Mouse (Mus musculus) heart, embryonic 14.5 days (tissue): Measurements from ENCODE around the gene Cfap74. TPM values are rescaled to one million over a fixed set of nuclear protein-coding genes. Genes with fewer than 3 reads are reported as not detected.

Experiments used
- ATAC-seq: fragments of 200-750 bp; cut with Nextera tagmentation; 2 replicates; pipeline ENCODE4 v1.8.0; 2017; ENCODE audit warnings: low read depth, moderate TSS enrichment; ENCODE audit not compliant: insufficient number of reproducible peaks, insufficient read depth, low FRiP score
- H3K27ac ChIP-seq, 2 experiments: fragments of 200-500 bp in 1 of 2; fragments of 300-500 bp in 1 of 2; sonication (generic) in 1 of 2; replicated peaks in 1 of 2; 2 replicates each; pipeline ENCODE4 v1.5.1; 2012 to 2014; ENCODE audit warnings: low read depth in 2 of 2, low read length in 2 of 2, control low read depth in 1 of 2, mild to moderate bottlenecking in 1 of 2, mixed read lengths in 1 of 2; ENCODE audit not compliant: control insufficient read depth in 1 of 2, insufficient read depth in 1 of 2
- H3K27me3 ChIP-seq: fragments of 300-500 bp; sonication (generic); 2 replicates; pipeline ENCODE4 v1.6.1; 2014; ENCODE audit warnings: mild to moderate bottlenecking, low read length, control low read depth; ENCODE audit not compliant: control insufficient read depth, insufficient read depth
- H3K36me3 ChIP-seq: fragments of 300-500 bp; sonication (generic); 2 replicates; pipeline ENCODE4 v1.6.1; 2014; ENCODE audit warnings: mild to moderate bottlenecking, control low read depth, low read length, mixed read lengths; ENCODE audit not compliant: control insufficient read depth, insufficient read depth
- H3K4me1 ChIP-seq, 2 experiments: fragments of 200-500 bp in 1 of 2; fragments of 300-500 bp in 1 of 2; sonication (generic) in 1 of 2; 2 replicates each; pipeline ENCODE4 v1.6.1; 2012 to 2014; ENCODE audit warnings: low read length in 2 of 2, control low read depth in 1 of 2, mixed read lengths in 1 of 2; ENCODE audit not compliant: control insufficient read depth in 2 of 2, insufficient read depth in 2 of 2
- H3K4me2 ChIP-seq: fragments of 300-500 bp; sonication (generic); 2 replicates; pipeline ENCODE4 v1.6.1; 2014; ENCODE audit warnings: mild to moderate bottlenecking, low read length
- H3K4me3 ChIP-seq, 2 experiments: fragments of 200-500 bp in 1 of 2; fragments of 300-500 bp in 1 of 2; sonication (generic) in 1 of 2; 2 replicates each; pipeline ENCODE4 v1.5.1; 2012 to 2014; ENCODE audit warnings: low read length in 2 of 2, mild to moderate bottlenecking in 2 of 2, control low read depth in 1 of 2, low read depth in 1 of 2, moderate library complexity in 1 of 2; ENCODE audit not compliant: control insufficient read depth in 1 of 2, insufficient read depth in 1 of 2
- H3K9ac ChIP-seq: fragments of 300-500 bp; sonication (generic); 2 replicates; pipeline ENCODE4 v1.6.1; 2014; ENCODE audit warnings: mild to moderate bottlenecking, low read length
- H3K9me3 ChIP-seq: fragments of 300-500 bp; sonication (generic); 2 replicates; pipeline ENCODE4 v1.6.1; 2016; ENCODE audit warnings: low read length, control low read depth; ENCODE audit not compliant: control insufficient read depth
- WGBS: fragments of 180-500 bp; shearing (Covaris S2); extraction: QIAGEN DNeasy Blood & Tissue Kit; methylation state at CpG from one replicate; pipeline ENCODE4 v1.1.7; 2014; 5-methylcytosine and 5-hydroxymethylcytosine counted together
- polyA plus RNA-seq: library from polyadenylated mRNA; unstranded; fragments of >200 nt; fragmentation: Nextera tagmentation; extraction: Ambion mirVana; gene quantifications from 2 replicates; pipeline ENCODE4 v1.2.1, GENCODE M21; 2014

The Cfap74 gene
- polyA plus RNA-seq, 1 experiment from 2014 or later: 0.63 TPM

- no peaks in the 10 kb centered on the region for H3K27me3 ChIP-seq
- peak overlapping the region; percentile 58; the same call in 1 of the 2 replicates for H3K4me2 ChIP-seq
- no peaks in the 10 kb centered on the region for H3K9me3 ChIP-seq
- no peaks in the 10 kb centered on the region for H3K36me3 ChIP-seq
- ATAC-seq: no peak
- no peak overlapping the region for H3K9ac ChIP-seq
- no peak overlapping the region for H3K4me3 ChIP-seq
- no peak overlapping the region for H3K27ac ChIP-seq
- H3K4me1 ChIP-seq: peaks cover 1 to 5% of the 10 kb centered on the region in 2 experiments; a peak in 3 of 4 replicates
- 86% methylated on average over 6 of the region's 6 CpGs for WGBS
Measured at GRCm38 (mm10) chr4:155482125-155482480, 73.1 kb downstream of the Cfap74 start.

- H3K4me3 ChIP-seq: no peak overlapping the region
- WGBS: 74% methylated on average over 8 of the region's 8 CpGs
- H3K4me1 ChIP-seq: peaks cover 10 to 13% of the 10 kb centered on the region in 2 experiments
- H3K27me3 ChIP-seq: no peaks in the 10 kb centered on the region
- no peak for ATAC-seq
- H3K4me2 ChIP-seq: no peak overlapping the region
- no peak overlapping the region for H3K27ac ChIP-seq
- H3K9me3 ChIP-seq: no peaks in the 10 kb centered on the region
- H3K36me3 ChIP-seq: no peaks in the 10 kb centered on the region
- no peak overlapping the region for H3K9ac ChIP-seq
Measured at GRCm38 (mm10) chr4:155482733-155483540, 73.9 kb downstream of the Cfap74 start.

GRCm38 (mm10) chr4:155485521-155485920, 76.5 kb downstream of the Cfap74 start:
- Histone ChIP-seq H3K4me2 (no peak overlapping the region), H3K4me3 (no peak overlapping the region), H3K9me3 (no peaks in the 10 kb centered on the region), H3K27me3 (no peaks in the 10 kb centered on the region), H3K36me3 (no peaks in the 10 kb centered on the region), H3K4me1 (peaks cover 28 to 38% of the 10 kb centered on the region in 2 experiments), H3K27ac (peak overlapping the region in 1 of 2 experiments; percentile 91; a peak in 2 of 4 replicates), H3K9ac (no peak overlapping the region)
- ATAC-seq: no peak
- WGBS: 69% methylated on average over 3 of the region's 3 CpGs

- 24% methylated on average over 3 of the region's 3 CpGs for WGBS
- Histone ChIP-seq H3K27ac (peak overlapping the region; percentile 68 to 91), H3K4me1 (peaks cover 32 to 40% of the 10 kb centered on the region in 2 experiments), H3K36me3 (no peaks in the 10 kb centered on the region), H3K4me2 (0 out of 2 replicates have a peak overlapping the region, but pooled peaks have one; percentile 29), H3K4me3 (no peak overlapping the region), H3K9me3 (no peaks in the 10 kb centered on the region), H3K9ac (peak overlapping the region; percentile 65; the same call in 1 of the 2 replicates), H3K27me3 (no peaks in the 10 kb centered on the region)
- no peak for ATAC-seq
Measured at GRCm38 (mm10) chr4:155487746-155488145, 78.8 kb downstream of the Cfap74 start.

GRCm38 (mm10) chr4:155488232-155489025, 79.4 kb downstream of the Cfap74 start:
- Histone ChIP-seq H3K4me3 (no peak overlapping the region), H3K9me3 (no peaks in the 10 kb centered on the region), H3K9ac (peak overlapping the region; percentile 65), H3K4me2 (peak overlapping the region; percentile 29), H3K36me3 (no peaks in the 10 kb centered on the region), H3K4me1 (peaks cover 32 to 47% of the 10 kb centered on the region in 2 experiments), H3K27ac (peak overlapping the region; percentile 68 to 91), H3K27me3 (no peaks in the 10 kb centered on the region)
- 46% methylated on average over 8 of the region's 8 CpGs for WGBS
- ATAC-seq: peak; percentile 76

GRCm38 (mm10) chr4:155489101-155489970, 80.3 kb downstream of the Cfap74 start:
- no peaks in the 10 kb centered on the region for H3K9me3 ChIP-seq
- no peaks in the 10 kb centered on the region for H3K27me3 ChIP-seq
- whole genome bisulfite sequencing: 55% methylated on average over 9 of the region's 9 CpGs
- peaks cover 32 to 56% of the 10 kb centered on the region in 2 experiments for H3K4me1 ChIP-seq
- no peaks in the 10 kb centered on the region for H3K36me3 ChIP-seq
- peak overlapping the region; percentile 65 for H3K9ac ChIP-seq
- peak overlapping the region; percentile 68 to 91 for H3K27ac ChIP-seq
- no peak overlapping the region for H3K4me3 ChIP-seq
- ATAC-seq: no peak
- peak overlapping the region; percentile 29; the same call in 1 of the 2 replicates for H3K4me2 ChIP-seq

- no peaks in the 10 kb centered on the region for H3K27me3 ChIP-seq
- H3K4me2 ChIP-seq: peak overlapping the region; percentile 88
- H3K9me3 ChIP-seq: no peaks in the 10 kb centered on the region
- peak overlapping the region; percentile 100 for H3K9ac ChIP-seq
- peak overlapping the region; percentile 71 to 88 for H3K27ac ChIP-seq
- H3K4me1 ChIP-seq: peaks cover 33 to 62% of the 10 kb centered on the region in 2 experiments
- no peaks in the 10 kb centered on the region for H3K36me3 ChIP-seq
- peak overlapping the region; percentile 77 to 91 for H3K4me3 ChIP-seq
- 30% methylated on average over 5 of the region's 5 CpGs for WGBS
- no peak for ATAC-seq
Measured at GRCm38 (mm10) chr4:155490456-155490855, 81.5 kb downstream of the Cfap74 start.
